Mouse (Mus musculus) kidney, adult 10 weeks (tissue): ENCODE data around the gene Tmcc3. TPM values are rescaled to one million over a fixed set of nuclear protein-coding genes. Genes with fewer than 3 reads are reported as not detected.

Experiments
- polyA plus RNA-seq: library from polyadenylated mRNA; stranded (reverse); fragments of 350-450 nt; fragmentation: Illumina TruSeq; extraction: RNeasy Lipid Tissue Mini Kit (QIAGEN cat#74804); gene quantifications from one replicate; pipeline ENCODE4 v1.2.3, GENCODE M21; 2014; ENCODE audit warnings: low read depth, low replicate concordance

Gene Tmcc3
- polyA plus RNA-seq: 15.2 TPM

GRCm38 (mm10) chr10:94311511-94312006, at the start of gene Tmcc3:
Tmcc3 (plus strand) TSS chr10:94311949.

DNA sequence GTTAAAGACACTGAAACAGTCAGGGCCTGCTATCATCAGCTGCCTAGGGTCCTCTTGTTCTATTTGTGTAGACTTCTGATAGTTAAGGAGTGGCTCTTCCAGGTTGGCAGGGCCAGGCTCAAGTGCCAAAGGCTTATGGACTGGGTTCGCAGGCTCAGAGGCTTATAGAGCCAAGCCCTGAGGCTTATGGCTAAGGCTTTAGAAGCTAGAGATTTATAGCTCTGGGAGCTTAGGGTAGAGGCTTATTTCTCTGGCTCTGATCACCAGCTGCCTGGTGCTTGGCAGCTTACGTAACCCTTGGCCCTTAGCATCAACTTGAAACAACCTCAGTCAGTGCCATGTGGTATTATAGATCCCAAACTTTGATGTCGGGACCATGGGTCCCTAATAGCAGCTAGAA, 13.3 kb upstream of the Tmcc3 start, which contains the start of gene Gm4792:
Gene Gm4792 (minus strand): TSS at position 233 of the 400 bp plus-strand sequence.

Other genes starting within 250 kb of the Tmcc3 start
- gene Nr2c1, start 163.9 kb upstream of the Tmcc3 start, polyA plus RNA-seq: 13.3 TPM
- 212 TPM for gene Ndufa12, start 113.2 kb upstream of the Tmcc3 start, polyA plus RNA-seq
- not detected for gene Gm4792, start 13.2 kb upstream of the Tmcc3 start, polyA plus RNA-seq